Mouse (Mus musculus) embryonic facial prominence, embryonic 15.5 days (tissue): ENCODE measurements at regions not wholly inside any gene's neighbourhood (a gene's known extent, or its start where the extent isn't known, plus 50 kb on each side); places are given as distances from the start of the nearest gene placed in this dataset.
A peak's percentile ranks its signal among the peaks of the same experiment; 100 is the strongest.

Experiments
- ATAC-seq: fragments of 200-750 bp; cut with Nextera tagmentation; 2 replicates; pipeline ENCODE4 v1.8.0; 2017; ENCODE audit warnings: low read depth, moderate TSS enrichment; ENCODE audit not compliant: insufficient number of reproducible peaks, low FRiP score, low TSS enrichment
- H3K27ac ChIP-seq: fragments of 300-500 bp; sonication (generic); replicated peaks from 2 replicates; pipeline ENCODE4 v1.5.1; 2015; ENCODE audit warnings: mild to moderate bottlenecking, inconsistent platforms
- H3K27me3 ChIP-seq: fragments of 300-500 bp; sonication (generic); 2 replicates; pipeline ENCODE4 v1.6.1; 2015; ENCODE audit warnings: inconsistent platforms
- H3K36me3 ChIP-seq: fragments of 300-500 bp; sonication (generic); 2 replicates; pipeline ENCODE4 v1.6.1; 2015; ENCODE audit warnings: mild to moderate bottlenecking, inconsistent platforms
- H3K4me1 ChIP-seq: fragments of 300-500 bp; sonication (generic); 2 replicates; pipeline ENCODE4 v1.6.1; 2015; ENCODE audit warnings: inconsistent platforms
- H3K4me2 ChIP-seq: fragments of 300-500 bp; sonication (generic); replicated peaks from 2 replicates; pipeline ENCODE4 v1.6.1; 2015; ENCODE audit warnings: mild to moderate bottlenecking, inconsistent platforms
- H3K4me3 ChIP-seq: fragments of 300-500 bp; sonication (generic); replicated peaks from 2 replicates; pipeline ENCODE4 v1.5.1; 2015; ENCODE audit warnings: mild to moderate bottlenecking, inconsistent platforms
- H3K9ac ChIP-seq: fragments of 300-500 bp; sonication (generic); 2 replicates; pipeline ENCODE4 v1.6.1; 2015; ENCODE audit warnings: inconsistent platforms
- H3K9me3 ChIP-seq: fragments of 300-500 bp; sonication (generic); replicated peaks from 2 replicates; pipeline ENCODE4 v1.6.1; 2016; ENCODE audit warnings: inconsistent platforms
- WGBS: fragments of 180-500 bp; shearing (Covaris S2); methylation state at CpG from one replicate; pipeline ENCODE4 v1.1.7; 2015; 5-methylcytosine and 5-hydroxymethylcytosine counted together

DNA sequence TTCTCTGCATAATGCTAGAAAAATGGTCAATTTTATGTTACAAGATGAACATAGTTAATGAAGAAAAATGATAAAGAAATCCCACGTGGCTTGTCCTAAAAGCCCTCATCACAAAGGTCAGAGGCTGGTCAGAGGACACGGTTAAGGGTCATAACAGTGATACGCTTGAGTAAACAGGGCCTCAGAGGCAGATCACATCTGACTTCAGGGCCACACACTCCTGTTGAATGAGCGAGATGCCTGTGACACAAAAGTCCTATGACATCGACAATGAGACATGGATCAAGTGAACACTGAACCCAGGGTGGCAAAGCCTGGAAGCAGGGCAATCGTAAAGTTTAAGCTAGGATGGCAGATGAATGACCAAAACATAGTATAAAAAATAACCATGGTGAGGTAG lies 61.0 kb upstream of the Gm6993 start:
- WGBS = 52% methylated on average over 6 of the region's 6 CpGs

GRCm38 (mm10) chr12:31183632-31184031 lies 56.9 kb upstream of the Gm6993 start:
- Histone ChIP-seq H3K36me3 (no peaks in the 10 kb centered on the region), H3K27ac (peak overlapping the region; percentile 80; the same call in 1 of the 2 replicates), H3K9ac (no peak overlapping the region), H3K4me3 (no peak overlapping the region), H3K4me2 (no peak overlapping the region), H3K27me3 (no peaks in the 10 kb centered on the region), H3K4me1 (peaks cover 32% of the 10 kb centered on the region), H3K9me3 (no peaks in the 10 kb centered on the region)
- 66% methylated on average over 4 of the region's 4 CpGs for WGBS
- no peak for ATAC-seq

More for the DNA sequence above, 61.0 kb upstream of the Gm6993 start:
- no peak overlapping the region for H3K4me3 ChIP-seq
- no peaks in the 10 kb centered on the region for H3K27me3 ChIP-seq
- H3K9me3 ChIP-seq = no peaks in the 10 kb centered on the region
- H3K4me2 ChIP-seq = no peak overlapping the region
- H3K27ac ChIP-seq = no peak overlapping the region
- H3K9ac ChIP-seq = no peak overlapping the region
- peaks cover 17% of the 10 kb centered on the region for H3K4me1 ChIP-seq
- no peak for ATAC-seq
- no peaks in the 10 kb centered on the region for H3K36me3 ChIP-seq

GRCm38 (mm10) chr12:31184217-31184975 lies 56.2 kb upstream of the Gm6993 start:
- H3K4me1 ChIP-seq = peaks cover 32% of the 10 kb centered on the region
- H3K4me3 ChIP-seq = no peak overlapping the region
- ATAC-seq = peak; percentile 62
- no peaks in the 10 kb centered on the region for H3K36me3 ChIP-seq
- H3K4me2 ChIP-seq = no peak overlapping the region
- no peak overlapping the region for H3K9ac ChIP-seq
- no peaks in the 10 kb centered on the region for H3K9me3 ChIP-seq
- H3K27me3 ChIP-seq = no peaks in the 10 kb centered on the region
- peak overlapping the region; percentile 80 for H3K27ac ChIP-seq
- WGBS = 24% methylated on average over 11 of the region's 11 CpGs

DNA sequence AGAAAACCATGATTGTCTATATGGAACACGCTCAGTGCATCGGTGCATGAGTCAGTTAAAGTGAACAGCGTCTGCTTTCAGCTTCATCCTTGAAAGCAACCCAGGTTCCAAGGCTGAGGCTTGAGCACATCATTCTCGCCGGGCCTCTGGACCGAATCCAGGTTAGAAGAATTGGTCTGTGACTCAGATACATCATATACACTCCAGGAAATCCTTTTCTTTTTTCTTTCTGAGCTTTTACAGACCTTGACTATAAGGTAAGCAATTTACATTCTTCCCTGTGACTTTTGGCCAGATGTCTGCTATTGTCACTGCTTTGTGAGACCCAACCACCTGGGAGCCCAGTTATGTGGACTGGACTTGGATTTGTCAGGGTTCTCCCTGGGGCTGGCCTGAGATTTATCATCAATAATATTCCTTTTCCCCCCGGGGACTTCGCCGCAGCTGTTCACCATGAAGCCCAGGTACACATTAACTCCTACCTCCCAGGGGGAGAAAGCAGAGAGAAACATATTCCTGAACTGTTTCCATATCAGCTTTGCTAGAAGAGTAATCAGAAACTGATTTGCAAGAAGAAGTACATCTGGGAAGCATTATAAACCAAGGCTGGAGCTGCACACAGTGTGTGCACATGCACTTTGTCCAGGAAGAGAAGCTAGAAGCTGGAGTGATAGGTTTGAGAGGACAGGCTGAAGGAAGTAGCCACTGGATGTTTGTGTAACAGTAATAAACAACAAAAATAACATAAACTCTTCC lies 55.2 kb upstream of the Gm6993 start:
- Histone ChIP-seq H3K36me3 (no peaks in the 10 kb centered on the region), H3K9me3 (no peaks in the 10 kb centered on the region), H3K27me3 (no peaks in the 10 kb centered on the region), H3K4me1 (peaks cover 32% of the 10 kb centered on the region), H3K4me2 (no peak overlapping the region), H3K27ac (peak overlapping the region; percentile 80), H3K4me3 (no peak overlapping the region), H3K9ac (no peak overlapping the region)
- WGBS = 37% methylated on average over 9 of the region's 9 CpGs
- ATAC-seq = peak; percentile 56

DNA sequence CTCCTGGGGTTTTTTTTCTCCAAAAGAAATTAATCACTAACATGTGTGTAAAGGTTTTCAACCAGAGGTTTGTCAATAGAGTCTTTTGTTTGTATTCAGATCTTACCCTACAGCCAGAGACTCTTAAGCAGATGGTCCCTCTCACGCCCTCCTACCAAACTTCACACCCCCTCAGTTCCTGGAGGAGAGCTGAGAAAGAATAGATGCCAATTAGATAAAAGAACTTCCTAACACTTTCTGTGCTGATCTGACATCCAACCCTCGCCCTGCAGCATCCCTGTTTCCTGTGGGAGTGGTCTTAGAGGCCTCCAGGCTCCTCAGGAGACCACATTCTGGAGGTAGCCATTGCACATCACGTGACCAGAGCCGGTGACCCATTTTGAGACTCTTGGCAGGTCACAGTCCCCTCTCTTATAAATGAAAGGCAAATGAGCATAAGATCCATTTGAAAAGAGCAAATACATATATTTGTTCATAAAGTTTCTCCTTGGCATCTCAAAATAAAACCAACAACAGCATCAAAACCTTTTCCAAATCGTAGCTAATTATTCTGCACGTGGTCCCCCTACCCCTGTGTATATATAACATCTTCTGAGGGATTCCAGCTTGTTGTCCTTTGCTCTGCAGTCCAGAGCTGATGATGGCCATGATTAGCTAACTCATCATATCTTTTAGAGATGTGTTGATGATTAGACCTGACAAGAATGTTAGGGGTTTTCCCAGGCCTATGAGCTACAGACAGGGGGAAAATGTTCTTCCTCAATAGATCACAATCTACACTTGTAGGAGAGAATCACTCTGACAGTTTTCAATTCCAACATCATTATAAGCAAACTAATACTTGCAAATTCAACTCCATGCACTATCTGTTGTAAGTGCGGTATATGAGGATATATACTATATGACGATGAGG lies 54.4 kb upstream of the Gm6993 start:
- Histone ChIP-seq H3K27ac (peak overlapping the region; percentile 80; the same call in 1 of the 2 replicates), H3K36me3 (no peaks in the 10 kb centered on the region), H3K9me3 (no peaks in the 10 kb centered on the region), H3K4me3 (no peak overlapping the region), H3K4me1 (peaks cover 38% of the 10 kb centered on the region), H3K4me2 (no peak overlapping the region), H3K27me3 (no peaks in the 10 kb centered on the region), H3K9ac (no peak overlapping the region)
- 64% methylated on average over 8 of the region's 8 CpGs for WGBS
- no peak for ATAC-seq

DNA sequence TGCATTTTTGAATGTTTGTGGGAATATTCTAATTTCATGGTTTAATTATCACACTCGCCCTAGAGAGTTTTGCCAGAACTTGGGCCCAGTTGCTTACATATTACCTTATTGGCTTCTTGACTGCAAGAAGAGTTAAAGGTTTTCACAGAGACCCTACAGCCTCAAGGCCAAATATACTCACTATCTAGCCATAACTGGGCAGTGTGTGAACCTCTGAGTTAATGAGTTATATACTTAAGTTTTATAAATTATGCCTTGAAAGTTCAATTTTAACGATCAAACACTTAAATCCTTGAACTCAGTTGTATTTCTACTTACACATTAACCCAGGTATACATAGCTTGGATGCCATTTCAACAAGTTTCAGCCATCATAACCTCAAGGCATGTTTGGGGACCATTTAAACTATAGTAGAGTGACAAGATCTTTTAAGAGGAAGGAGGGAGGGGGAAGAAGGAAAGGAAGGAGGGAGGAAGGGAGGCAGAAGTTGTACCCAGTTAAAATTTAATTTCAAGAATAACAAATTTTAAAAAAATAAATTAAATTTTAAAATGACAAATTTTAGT lies 52.5 kb upstream of the Gm6993 start:
- H3K27ac ChIP-seq = no peak overlapping the region
- ATAC-seq = no peak
- no peak overlapping the region for H3K4me3 ChIP-seq
- H3K9me3 ChIP-seq = no peaks in the 10 kb centered on the region
- no peaks in the 10 kb centered on the region for H3K36me3 ChIP-seq
- H3K4me1 ChIP-seq = peaks cover 36% of the 10 kb centered on the region
- WGBS = 79% methylated on average over 2 of the region's 2 CpGs
- H3K27me3 ChIP-seq = no peaks in the 10 kb centered on the region
- no peak overlapping the region for H3K9ac ChIP-seq
- H3K4me2 ChIP-seq = no peak overlapping the region

GRCm38 (mm10) chr12:31190265-31190664 lies 50.3 kb upstream of the Gm6993 start:
- H3K9me3 ChIP-seq = no peaks in the 10 kb centered on the region
- no peak for ATAC-seq
- no peak overlapping the region for H3K27ac ChIP-seq
- H3K36me3 ChIP-seq = no peaks in the 10 kb centered on the region
- H3K4me1 ChIP-seq = peaks cover 18% of the 10 kb centered on the region
- H3K9ac ChIP-seq = no peak overlapping the region
- H3K27me3 ChIP-seq = no peaks in the 10 kb centered on the region
- WGBS = 45% methylated on average over 4 of the region's 4 CpGs
- H3K4me2 ChIP-seq = no peak overlapping the region
- H3K4me3 ChIP-seq = no peak overlapping the region
